Mouse (Mus musculus): ENCODE data around the gene Ms4a7.
"Not testable (repeated sequence)": the region's sequence is repeated elsewhere in the genome, so short reads cannot be mapped to it uniquely, and the experiment has no call there.

Ms4a7 gene

DNA sequence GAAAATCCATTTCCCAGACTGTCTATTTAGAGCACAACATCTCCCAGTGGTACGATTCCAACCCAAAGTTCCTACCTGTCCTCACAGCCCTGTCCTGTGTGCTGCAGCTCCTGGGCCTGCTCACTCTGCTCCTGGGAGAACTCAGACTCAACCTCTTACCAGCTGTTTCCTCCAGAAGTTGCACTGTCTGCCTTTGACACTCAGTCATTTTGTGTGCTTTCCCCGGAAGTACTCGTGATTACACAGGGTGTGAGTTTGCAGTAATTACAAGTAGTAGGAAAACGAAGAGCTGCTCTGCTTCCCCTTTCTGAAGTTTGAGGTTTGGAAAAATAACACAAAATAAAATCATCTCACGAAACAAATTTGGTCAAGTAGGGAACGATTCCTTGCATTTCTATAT, at the start of gene Ms4a7:
Ms4a7 (minus strand) TSS at position 215 of the 400 bp plus-strand sequence.
- DNase-seq (ENCODE audit: inconsistent age in 2 of 2, low spot score in 1 of 2), result no peak

- DNase-seq (ENCODE audit: inconsistent age in 2 of 2, low spot score in 1 of 2), result no peak
Observed at GRCm38 (mm10) chr19:11376399-11376798, 40.5 kb upstream of the Ms4a7 start.

DNA sequence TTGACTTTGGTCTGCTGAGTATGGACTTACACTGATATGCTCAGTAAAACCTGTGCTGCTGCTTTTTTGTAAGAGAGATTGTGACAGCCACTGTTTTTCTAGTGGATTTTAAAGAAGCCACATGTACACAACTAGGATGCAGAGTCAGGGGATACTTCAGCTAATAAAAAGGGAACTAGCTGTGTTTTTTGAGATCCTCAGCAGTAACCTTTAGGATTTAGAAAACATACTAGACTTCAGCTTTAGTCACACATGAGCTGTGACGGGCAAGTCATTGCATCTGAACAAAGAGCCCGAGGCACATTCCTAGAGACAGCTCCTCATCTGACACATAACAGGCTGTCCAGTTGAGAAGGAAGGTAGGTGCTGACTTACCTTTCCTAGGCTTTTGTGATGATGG, 39.3 kb upstream of the Ms4a7 start, which contains the start of gene Ms4a4a:
Ms4a4a (plus strand) TSS at position 251 of the 400 bp plus-strand sequence.
- no peak for DNase-seq (ENCODE audit: inconsistent age in 2 of 2, low spot score in 1 of 2)

DNA sequence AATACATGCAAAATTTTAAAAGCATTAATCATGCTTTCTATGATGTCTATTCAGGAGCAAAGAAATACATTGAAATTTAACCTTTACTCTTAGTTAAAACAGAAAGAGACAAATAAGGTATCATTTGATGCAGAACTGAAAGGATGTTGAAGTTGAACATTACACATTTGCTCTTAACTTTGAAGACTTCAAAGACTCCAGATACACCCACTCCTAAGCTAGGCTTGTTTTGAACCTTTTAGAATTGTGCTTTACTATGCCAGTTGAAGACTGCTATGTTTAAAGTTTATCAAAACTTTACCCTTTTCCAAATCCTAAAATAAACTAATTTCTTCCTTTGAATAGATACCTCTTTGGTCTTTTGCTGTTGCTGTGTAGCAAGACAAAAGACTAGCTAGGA, 35.2 kb upstream of the Ms4a7 start:
- no peak for DNase-seq (ENCODE audit: inconsistent age in 2 of 2, low spot score in 1 of 2)

GRCm38 (mm10) chr19:11368310-11368709, 32.4 kb upstream of the Ms4a7 start:
- no peak for DNase-seq (ENCODE audit: inconsistent age in 2 of 2, low spot score in 1 of 2)

GRCm38 (mm10) chr19:11362002-11362401, 26.1 kb upstream of the Ms4a7 start:
- DNase-seq (ENCODE audit: inconsistent age in 2 of 2, low spot score in 1 of 2), result no peak

DNA sequence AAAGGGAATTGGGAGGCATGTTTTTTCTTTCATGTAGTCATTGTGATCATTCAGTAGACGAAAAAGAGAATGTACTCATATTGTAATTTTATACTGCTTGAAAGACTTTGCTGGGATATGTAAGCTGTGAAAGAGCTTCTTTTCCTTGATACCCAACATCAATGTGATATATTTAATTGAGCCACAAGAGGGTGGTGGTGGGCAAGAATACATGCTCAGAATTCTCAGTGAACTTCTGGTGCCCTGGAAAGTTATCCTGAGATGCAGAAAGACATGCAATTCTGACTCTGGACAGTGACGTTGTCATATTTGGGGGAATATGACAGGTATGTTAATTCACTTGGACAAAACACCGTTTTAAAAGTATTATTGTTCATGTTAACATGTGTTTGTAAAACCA, 24.2 kb upstream of the Ms4a7 start:
- no peak for DNase-seq (ENCODE audit: inconsistent age in 2 of 2, low spot score in 1 of 2)

GRCm38 (mm10) chr19:11355730-11356129, 19.8 kb upstream of the Ms4a7 start:
- no peak for DNase-seq (ENCODE audit: inconsistent age in 2 of 2, low spot score in 1 of 2)

DNA sequence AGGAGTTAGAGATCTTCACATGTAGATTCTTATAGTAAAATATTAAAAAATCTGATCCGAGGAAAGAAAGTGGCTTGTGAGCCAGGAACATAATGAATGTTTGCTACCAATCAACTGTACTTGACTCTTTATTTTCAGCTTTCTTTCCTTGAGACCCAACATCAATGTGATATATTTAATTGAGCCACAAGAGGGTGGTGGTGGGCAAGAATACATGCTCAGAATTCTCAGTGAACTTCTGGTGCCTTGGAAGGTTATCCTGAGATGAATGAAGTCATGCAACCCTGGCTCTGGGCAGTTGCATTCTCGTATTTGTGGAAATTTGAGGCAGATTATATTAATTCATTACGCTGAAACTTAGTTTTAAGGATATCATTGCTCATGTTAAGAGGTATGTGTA, 15.9 kb upstream of the Ms4a7 start:
- no peak for DNase-seq (ENCODE audit: inconsistent age in 2 of 2, low spot score in 1 of 2)

GRCm38 (mm10) chr19:11349698-11350481, 13.9 kb upstream of the Ms4a7 start:
- DNase-seq (ENCODE audit: inconsistent age in 2 of 2, low spot score in 1 of 2), result peak in 1 of 2 experiments; percentile 4

DNA sequence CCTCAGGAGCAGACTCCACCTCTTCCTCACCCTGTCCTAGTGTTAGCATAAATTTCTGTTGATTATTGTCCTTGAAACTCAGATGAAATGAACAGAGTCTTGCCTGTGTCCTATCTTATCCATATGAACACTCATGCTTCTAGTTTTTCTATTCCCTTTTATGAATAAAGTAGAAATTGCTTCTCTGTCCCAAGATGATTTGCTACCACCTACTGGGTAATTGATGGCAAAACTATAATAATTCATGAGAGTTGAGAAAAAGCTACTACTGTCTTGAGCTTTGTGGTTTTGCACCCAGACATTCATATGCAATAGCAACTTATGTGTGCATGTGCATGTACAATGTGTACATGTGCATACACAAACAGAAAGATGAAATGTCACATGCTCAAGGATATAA, 8.0 kb upstream of the Ms4a7 start:
- DNase-seq (ENCODE audit: inconsistent age in 2 of 2, low spot score in 1 of 2), result no peak

DNA sequence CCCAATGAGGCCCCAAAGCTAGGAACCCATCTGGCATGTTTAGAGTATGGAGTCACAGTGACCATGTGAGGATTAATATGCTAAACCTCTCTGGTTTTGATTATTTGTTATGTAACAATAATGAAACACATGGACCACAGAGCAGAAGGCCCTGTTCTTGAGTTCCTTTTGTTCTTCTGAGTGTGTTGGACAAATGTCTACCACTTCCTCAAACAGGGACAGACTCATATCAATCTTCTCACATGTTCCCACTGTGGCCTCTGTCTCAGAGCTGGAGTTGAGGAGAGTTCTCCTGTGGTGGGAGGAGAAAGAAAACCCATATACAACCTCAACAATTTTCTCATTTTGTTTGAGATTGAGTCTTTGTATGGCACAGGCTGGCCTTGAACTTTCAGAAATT, 7.2 kb upstream of the Ms4a7 start:
- DNase-seq (ENCODE audit: inconsistent age in 2 of 2, low spot score in 1 of 2), result no peak

GRCm38 (mm10) chr19:11321123-11321522, 14.8 kb downstream of the Ms4a7 start:
- no peak for DNase-seq (ENCODE audit: inconsistent age in 2 of 2, low spot score in 1 of 2)

DNA sequence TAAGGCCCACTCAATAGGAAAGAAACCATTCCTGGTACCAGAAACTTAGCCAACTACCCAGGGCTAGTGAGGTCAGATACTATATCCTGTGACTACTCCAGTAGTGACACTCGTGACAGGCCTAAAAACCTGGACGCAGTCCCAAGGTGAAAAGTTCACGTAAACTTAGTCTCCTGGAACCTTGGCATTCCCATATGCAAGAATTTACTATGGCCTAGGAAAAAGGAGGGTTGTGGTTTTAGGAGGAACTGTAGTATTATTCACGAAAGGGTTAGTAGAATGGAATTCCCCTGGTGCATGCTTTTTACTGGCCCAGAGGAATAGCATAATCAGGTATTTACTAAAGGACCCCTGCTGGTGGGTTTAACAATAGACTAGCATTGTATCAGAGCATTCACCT, 19.2 kb downstream of the Ms4a7 start:
- DNase-seq (ENCODE audit: inconsistent age in 2 of 2, low spot score in 1 of 2), result no peak

DNA sequence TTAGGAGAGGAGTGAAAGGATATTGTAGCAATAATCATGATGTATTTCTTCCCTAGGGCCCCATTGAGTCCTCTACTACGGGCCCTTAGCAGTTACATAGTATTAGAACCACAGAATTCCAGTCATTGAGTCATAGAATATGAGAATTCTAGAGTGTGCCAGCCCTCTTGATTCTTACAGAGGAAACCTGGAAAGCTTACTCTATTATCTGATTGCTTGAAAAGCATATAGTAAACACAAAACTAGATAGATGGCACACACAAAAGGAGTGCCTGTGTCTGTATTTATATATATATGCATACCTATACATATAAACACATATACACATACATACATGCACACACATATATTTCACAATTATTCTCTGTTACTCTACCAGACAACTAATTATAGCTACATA, 21.6 kb downstream of the Ms4a7 start, which contains the start of gene Ms4a14:
Ms4a14 (minus strand) TSS at position 101 of the 400 bp plus-strand sequence.
- DNase-seq (ENCODE audit: inconsistent age in 2 of 2, low spot score in 1 of 2), result no peak

DNA sequence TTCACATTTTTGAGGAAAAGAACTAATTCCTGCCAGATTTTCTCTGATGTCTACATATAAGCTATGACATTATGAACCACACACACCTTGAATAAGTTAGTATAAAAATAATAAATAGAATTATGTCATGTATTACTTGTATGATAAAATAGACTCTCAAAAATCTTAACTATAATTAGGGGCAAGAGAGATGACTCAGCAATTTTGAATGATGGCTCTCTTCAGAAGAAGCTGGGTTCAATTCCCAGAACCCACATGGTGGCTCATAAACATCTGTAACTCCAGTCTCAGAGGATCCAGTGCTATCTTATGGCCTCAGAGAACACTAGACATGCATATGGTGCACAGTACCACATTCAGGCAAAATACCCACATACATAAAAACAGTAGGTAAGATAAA, 27.1 kb downstream of the Ms4a7 start:
- DNase-seq (ENCODE audit: inconsistent age in 2 of 2, low spot score in 1 of 2), result no peak

- DNase-seq (ENCODE audit: inconsistent age in 2 of 2, low spot score in 1 of 2), result not testable (repeated sequence)
Observed at GRCm38 (mm10) chr19:11299529-11299928, 36.4 kb downstream of the Ms4a7 start.

GRCm38 (mm10) chr19:11298939-11299338, 37.0 kb downstream of the Ms4a7 start:
- DNase-seq (ENCODE audit: inconsistent age in 2 of 2, low spot score in 1 of 2), result no peak

DNA sequence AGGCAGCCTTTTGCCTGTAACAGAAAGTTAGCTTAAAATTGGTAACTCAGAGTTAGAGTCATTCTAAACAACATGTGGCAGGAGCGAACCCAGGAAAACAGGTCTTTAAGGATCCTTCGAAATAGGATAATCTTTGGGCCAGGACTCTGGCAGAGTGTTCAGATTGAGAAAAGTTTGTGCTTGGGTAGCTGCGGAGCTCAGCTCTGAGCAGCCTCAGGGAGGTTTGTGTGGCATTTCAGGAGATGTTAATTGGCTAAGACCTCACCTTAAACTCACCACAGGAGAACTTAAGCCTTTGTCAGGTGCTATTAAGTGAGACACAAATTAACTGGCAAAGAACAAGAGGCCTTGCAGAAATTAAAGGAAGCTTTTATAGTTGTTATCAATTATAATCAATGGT, 42.3 kb downstream of the Ms4a7 start:
- DNase-seq (ENCODE audit: inconsistent age in 2 of 2, low spot score in 1 of 2), result not testable (repeated sequence)

GRCm38 (mm10) chr19:11292990-11293389, 43.0 kb downstream of the Ms4a7 start:
- peak; percentile 8 to 63 for DNase-seq (ENCODE audit: inconsistent age in 2 of 2, low spot score in 1 of 2)

DNA sequence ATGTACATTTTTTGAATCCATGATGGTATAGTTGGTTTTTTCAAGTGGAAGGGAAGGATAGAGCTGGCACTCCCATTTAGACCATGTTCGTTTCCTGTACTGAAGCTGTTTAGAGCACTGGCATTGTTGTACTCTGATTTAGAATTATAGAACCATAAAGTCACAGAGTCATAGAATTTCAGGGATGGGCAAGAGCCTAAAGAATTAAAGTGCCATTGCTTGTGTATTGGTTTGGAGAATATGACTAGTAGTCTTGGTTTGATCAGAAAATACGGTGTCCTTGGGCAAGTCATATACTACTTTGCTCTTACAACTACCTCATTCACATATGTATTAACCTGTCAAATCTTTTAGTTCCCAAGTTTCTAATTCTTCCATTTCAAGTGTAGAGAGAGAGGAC, 52.2 kb downstream of the Ms4a7 start, which contains the start of gene Ms4a5:
Ms4a5 (minus strand) TSS at position 101 of the 400 bp plus-strand sequence.
- no peak for DNase-seq (ENCODE audit: inconsistent age in 2 of 2, low spot score in 1 of 2)

- DNase-seq (ENCODE audit: inconsistent age in 2 of 2, low spot score in 1 of 2), result no peak
Observed at GRCm38 (mm10) chr19:11280223-11280622, 55.7 kb downstream of the Ms4a7 start.

- no peak for DNase-seq (ENCODE audit: inconsistent age in 2 of 2, low spot score in 1 of 2)
Observed at GRCm38 (mm10) chr19:11276431-11276830, 59.5 kb downstream of the Ms4a7 start.

All from adrenal gland, adult (tissue).